Mouse (Mus musculus) brain, embryonic 14.5 days (tissue): Measurements from ENCODE around the gene Micu2.

ENCODE experiments used
- CTCF ChIP-seq: fragments of 200-500 bp; IDR thresholded peaks from 2 replicates; pipeline ENCODE4 v1.5.1; 2012; ENCODE audit warnings: inconsistent platforms, mild to moderate bottlenecking, moderate library complexity, borderline replicate concordance; ENCODE audit not compliant: insufficient read depth, insufficient read length; ENCODE audit errors: extremely low read depth
- POLR2A ChIP-seq: fragments of 200-500 bp; IDR thresholded peaks from 2 replicates; pipeline ENCODE4 v1.6.1; 2012; ENCODE audit warnings: mild to moderate bottlenecking, inconsistent platforms, borderline replicate concordance; ENCODE audit not compliant: poor library complexity, insufficient read depth, insufficient read length, severe bottlenecking; ENCODE audit errors: extremely low read depth

DNA sequence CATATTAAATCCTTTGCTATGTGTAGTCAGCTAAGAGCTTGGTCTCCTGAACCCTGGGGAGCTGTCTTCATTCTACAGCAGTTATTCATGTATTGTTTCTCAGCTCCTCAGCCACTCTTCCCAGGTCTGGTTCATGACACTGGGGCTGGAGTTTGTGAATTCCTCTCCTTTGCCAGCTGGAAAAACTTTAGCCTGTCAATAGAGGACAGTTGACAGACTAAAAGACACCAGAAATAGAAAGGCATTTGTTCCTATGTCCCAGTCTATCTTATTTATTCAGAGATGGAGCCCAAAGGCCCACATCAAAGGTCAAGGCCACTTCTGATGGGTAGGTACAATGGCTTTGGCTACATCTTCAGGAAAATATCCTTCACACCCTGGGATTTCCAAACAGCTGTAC lies 7.3 kb downstream of the Micu2 start:
- TF ChIP-seq CTCF (no peak), POLR2A (no peak)
